Mouse (Mus musculus): Measurements from ENCODE around the gene Clip2. TPM values are rescaled to one million over a fixed set of nuclear protein-coding genes. Genes with fewer than 3 reads are reported as not detected.
A peak's percentile ranks its signal among the peaks of the same experiment; 100 is the strongest.

Gene Clip2
- total and polyA plus RNA-seq, 3 experiments = 3.5 to 7.4 TPM; not detected in 1

- peak; percentile 79 for DNase-seq (ENCODE audit: low read depth, low spot score)
- H3K79me2 ChIP-seq (ENCODE audit: control insufficient read depth, insufficient read depth, low read length, poor library complexity) = no peaks in the 10 kb centered on the region
- H3K27me3 ChIP-seq (ENCODE audit: control insufficient read depth in 1 of 2, insufficient read depth in 2 of 2, low read length in 2 of 2) = no peaks in the 10 kb centered on the region
- peaks cover 0 to 14% of the 10 kb centered on the region in 2 experiments; a peak in 2 of 4 replicates for H3K36me3 ChIP-seq (ENCODE audit: control insufficient read depth in 1 of 2, insufficient read depth in 2 of 2, low read length in 2 of 2)
- H3K4me3 ChIP-seq (ENCODE audit: control insufficient read depth in 1 of 2, insufficient read depth in 1 of 2, low read depth in 2 of 2, low read length in 2 of 2) = no peak overlapping the region
- peak overlapping the region; percentile 36 for H3K27ac ChIP-seq (ENCODE audit: control insufficient read depth, low read depth, low read length)
- peaks cover 4 to 21% of the 10 kb centered on the region in 2 experiments for H3K4me1 ChIP-seq (ENCODE audit: control insufficient read depth in 1 of 2, insufficient read depth in 2 of 2, low read length in 2 of 2)
- H3K9me3 ChIP-seq (replicated peaks; ENCODE audit: insufficient read depth, low read length) = no peaks in the 10 kb centered on the region
- H3K9ac ChIP-seq (ENCODE audit: control insufficient read depth, low read depth, low read length, poor library complexity, severe bottlenecking) = peak overlapping the region; percentile 17; the same call in 1 of the 2 replicates
- no peak for TF ChIP-seq E2F4 (IDR thresholded peaks at IDR 0.05; ENCODE audit: borderline replicate concordance, low read depth, low read length)
- no peak for TF ChIP-seq MYB (IDR thresholded peaks at IDR 0.05; ENCODE audit: low read depth, low read length)
- TF ChIP-seq POLR2AphosphoS5 (IDR thresholded peaks at IDR 0.05; ENCODE audit: borderline replicate concordance, low read depth, low read length) = no peak
- peak; percentile 77 for TF ChIP-seq GATA1 (IDR thresholded peaks at IDR 0.05; ENCODE audit: low read depth, low read length)
- no peak for TF ChIP-seq RCOR1 (IDR thresholded peaks at IDR 0.05; ENCODE audit: low read depth, low read length)
- no peak for TF ChIP-seq SMC3 (IDR thresholded peaks at IDR 0.05; ENCODE audit: low read depth, low read length)
- TF ChIP-seq POLR2AphosphoS2 (IDR thresholded peaks at IDR 0.05; ENCODE audit: low read length) = no peak
- TF ChIP-seq MAFK (IDR thresholded peaks at IDR 0.05; ENCODE audit: borderline replicate concordance, low read depth, low read length) = no peak
- peak; percentile 83 for TF ChIP-seq ETS1 (IDR thresholded peaks at IDR 0.05; ENCODE audit: low read depth, low read length)
- TF ChIP-seq RAD21 (IDR thresholded peaks at IDR 0.05; ENCODE audit: low read depth, low read length) = no peak
- no peak for TF ChIP-seq TAL1 (IDR thresholded peaks at IDR 0.05; ENCODE audit: low read length)
- no peak for TF ChIP-seq ZC3H11A (IDR thresholded peaks at IDR 0.05; ENCODE audit: low read depth, low read length)
- TF ChIP-seq HCFC1 (IDR thresholded peaks at IDR 0.05; ENCODE audit: low read depth, low read length) = no peak
- peak; percentile 35; the same call in 1 of the 2 replicates for TF ChIP-seq TCF12 (IDR thresholded peaks at IDR 0.05; ENCODE audit: low read depth, low read length)
- TF ChIP-seq EP300 (IDR thresholded peaks at IDR 0.05; ENCODE audit: low read depth in 1 of 2, low read length in 2 of 2) = peak; percentile 39 to 59; a peak in 3 of 4 replicates
- TF ChIP-seq ZKSCAN1 (IDR thresholded peaks at IDR 0.05; ENCODE audit: low read depth, low read length) = no peak
- no peak for TF ChIP-seq JUND (IDR thresholded peaks at IDR 0.05; ENCODE audit: low read depth, low read length)
- no peak for TF ChIP-seq BHLHE40 (IDR thresholded peaks at IDR 0.05; ENCODE audit: borderline replicate concordance, low read depth, low read length)
- TF ChIP-seq ELF1 (IDR thresholded peaks at IDR 0.05; ENCODE audit: low read depth, low read length) = peak; percentile 36; the same call in 1 of the 2 replicates
- TF ChIP-seq MAX (IDR thresholded peaks at IDR 0.05; ENCODE audit: low read length) = no peak
- no peak for TF ChIP-seq GABPA (IDR thresholded peaks at IDR 0.05; ENCODE audit: low read depth, low read length)
- TF ChIP-seq MAZ (IDR thresholded peaks at IDR 0.05; ENCODE audit: low read depth, low read length) = 0 out of 2 replicates have a peak, but pooled peaks have one; percentile 67
- no peak for TF ChIP-seq USF2 (IDR thresholded peaks at IDR 0.05; ENCODE audit: borderline replicate concordance in 1 of 2, insufficient read depth in 1 of 2, low read depth in 1 of 2, low read length in 2 of 2)
- TF ChIP-seq KAT2A (conservative IDR thresholded peaks at IDR 0.05; ENCODE audit: low read depth, low read length) = no peak
- TF ChIP-seq TBP (IDR thresholded peaks at IDR 0.05; ENCODE audit: low read depth, low read length) = 0 out of 2 replicates have a peak, but pooled peaks have one; percentile 16
- no peak for TF ChIP-seq MXI1 (IDR thresholded peaks at IDR 0.05; ENCODE audit: low read depth, low read length)
- TF ChIP-seq NELFE (IDR thresholded peaks at IDR 0.05; ENCODE audit: low read depth, low read length) = peak; percentile 34; the same call in 1 of the 2 replicates
- 0 out of 4 replicates have a peak, but pooled peaks of 1 of the 2 experiments have one; percentile 30 for TF ChIP-seq POLR2A (IDR thresholded peaks at IDR 0.05; ENCODE audit: control insufficient read depth in 1 of 2, insufficient read depth in 1 of 2, low read depth in 1 of 2, low read length in 2 of 2, poor library complexity in 1 of 2)
- TF ChIP-seq MYC (IDR thresholded peaks at IDR 0.05; ENCODE audit: low read depth, low read length) = no peak
- TF ChIP-seq CHD2 (IDR thresholded peaks at IDR 0.05; ENCODE audit: low read length) = no peak
- TF ChIP-seq CHD1 (IDR thresholded peaks at IDR 0.05; ENCODE audit: low read depth, low read length) = no peak
- TF ChIP-seq ZNF384 (IDR thresholded peaks at IDR 0.05; ENCODE audit: low read depth, low read length) = no peak
- TF ChIP-seq USF1 (IDR thresholded peaks at IDR 0.05; ENCODE audit: low read depth, low read length) = no peak
- no peak for TF ChIP-seq UBTF (IDR thresholded peaks at IDR 0.05; ENCODE audit: borderline replicate concordance, insufficient read depth, low read depth, low read length)
- no peak for TF ChIP-seq CTCF (IDR thresholded peaks at IDR 0.05 in 2 of 3, conservative IDR thresholded peaks at IDR 0.05 in 1 of 3; ENCODE audit: control insufficient read depth in 1 of 3, insufficient read depth in 1 of 3, low read depth in 2 of 3, low read length in 3 of 3, poor library complexity in 1 of 3, severe bottlenecking in 1 of 3)
- no peak for TF ChIP-seq ZMIZ1 (IDR thresholded peaks at IDR 0.05; ENCODE audit: low read depth, low read length)
- 0 out of 2 replicates have a peak, but pooled peaks have one; percentile 27 for TF ChIP-seq SIN3A (IDR thresholded peaks at IDR 0.05; ENCODE audit: low read length)
- no peak for TF ChIP-seq MEF2A (IDR thresholded peaks at IDR 0.05; ENCODE audit: extremely low read depth, insufficient replicate concordance, low read depth, low read length, poor library complexity, severe bottlenecking)
Measured at GRCm38 (mm10) chr5:134521806-134522205, 30.4 kb downstream of the Clip2 start.

All from MEL (cell line).